Mouse (Mus musculus) cortical plate, adult 2 months (tissue): ENCODE data around the gene Selenow. TPM values are rescaled to one million over a fixed set of nuclear protein-coding genes. Genes with fewer than 3 reads are reported as not detected.

Source experiments
- H3K27ac ChIP-seq: fragments of 200-500 bp; 2 replicates; pipeline ENCODE4 v1.5.1; 2012; ENCODE audit warnings: low read length, control low read depth, inconsistent platforms; ENCODE audit not compliant: insufficient read depth
- H3K4me1 ChIP-seq: fragments of 200-500 bp; 2 replicates; pipeline ENCODE4 v1.6.1; 2011; ENCODE audit warnings: low read length; ENCODE audit not compliant: control insufficient read depth, insufficient read depth
- H3K4me3 ChIP-seq: fragments of 200-500 bp; 2 replicates; pipeline ENCODE4 v1.5.1; 2011; ENCODE audit warnings: mild to moderate bottlenecking, low read length, control low read depth; ENCODE audit not compliant: insufficient read depth
- CTCF ChIP-seq: fragments of 200-500 bp; IDR thresholded peaks from 2 replicates; pipeline ENCODE4 v1.5.1; 2011; ENCODE audit warnings: mild to moderate bottlenecking, control low read depth, low read length; ENCODE audit not compliant: insufficient read depth; ENCODE audit errors: extremely low read depth
- POLR2A ChIP-seq: fragments of 200-500 bp; IDR thresholded peaks from 2 replicates; pipeline ENCODE4 v1.6.1; 2011; ENCODE audit warnings: mild to moderate bottlenecking, low read length, control low read depth; ENCODE audit not compliant: insufficient read depth; ENCODE audit errors: extremely low read depth
- polyA plus RNA-seq: library from polyadenylated mRNA; depleted of rRNA; stranded (reverse); fragments of >200 nt; gene quantifications from 2 replicates; pipeline ENCODE4 v1.2.3, GENCODE M21; 2012

Selenow gene
- polyA plus RNA-seq, 1 experiment: 2,021 TPM

DNA sequence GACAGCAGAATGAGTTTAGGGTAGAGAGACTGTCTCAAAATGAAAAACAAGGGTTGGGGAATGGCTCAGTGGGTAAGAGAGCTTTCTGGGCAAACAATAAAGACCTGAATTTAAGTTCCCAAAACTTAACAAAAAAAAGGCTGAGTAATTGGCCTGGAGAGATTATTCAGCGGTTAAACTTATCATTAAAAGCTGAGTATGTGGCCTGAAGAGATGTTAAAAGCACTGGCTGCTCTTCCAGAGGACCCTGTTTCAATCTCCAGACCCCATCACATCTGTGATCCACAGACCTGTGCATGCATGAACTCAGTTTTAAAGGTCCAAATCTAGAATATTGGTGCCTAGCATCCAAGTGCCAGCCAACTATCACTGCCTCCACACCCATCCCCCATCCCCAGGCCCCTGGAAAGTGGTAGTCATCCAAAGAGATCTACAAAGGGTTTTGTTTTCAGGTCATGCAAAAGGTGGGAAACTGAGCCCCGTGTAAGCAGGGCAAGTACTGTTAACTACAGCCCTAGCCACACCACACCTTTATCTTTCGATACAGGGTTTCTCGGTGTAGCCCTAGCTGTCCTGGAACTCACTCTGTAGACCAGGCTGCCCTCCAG lies 25.6 kb upstream of the Selenow start:
- no peak overlapping the region; the same call in 1 of the 2 replicates for H3K4me3 ChIP-seq
- H3K27ac ChIP-seq: no peak overlapping the region
- TF ChIP-seq POLR2A: no peak
- no peak for TF ChIP-seq CTCF

DNA sequence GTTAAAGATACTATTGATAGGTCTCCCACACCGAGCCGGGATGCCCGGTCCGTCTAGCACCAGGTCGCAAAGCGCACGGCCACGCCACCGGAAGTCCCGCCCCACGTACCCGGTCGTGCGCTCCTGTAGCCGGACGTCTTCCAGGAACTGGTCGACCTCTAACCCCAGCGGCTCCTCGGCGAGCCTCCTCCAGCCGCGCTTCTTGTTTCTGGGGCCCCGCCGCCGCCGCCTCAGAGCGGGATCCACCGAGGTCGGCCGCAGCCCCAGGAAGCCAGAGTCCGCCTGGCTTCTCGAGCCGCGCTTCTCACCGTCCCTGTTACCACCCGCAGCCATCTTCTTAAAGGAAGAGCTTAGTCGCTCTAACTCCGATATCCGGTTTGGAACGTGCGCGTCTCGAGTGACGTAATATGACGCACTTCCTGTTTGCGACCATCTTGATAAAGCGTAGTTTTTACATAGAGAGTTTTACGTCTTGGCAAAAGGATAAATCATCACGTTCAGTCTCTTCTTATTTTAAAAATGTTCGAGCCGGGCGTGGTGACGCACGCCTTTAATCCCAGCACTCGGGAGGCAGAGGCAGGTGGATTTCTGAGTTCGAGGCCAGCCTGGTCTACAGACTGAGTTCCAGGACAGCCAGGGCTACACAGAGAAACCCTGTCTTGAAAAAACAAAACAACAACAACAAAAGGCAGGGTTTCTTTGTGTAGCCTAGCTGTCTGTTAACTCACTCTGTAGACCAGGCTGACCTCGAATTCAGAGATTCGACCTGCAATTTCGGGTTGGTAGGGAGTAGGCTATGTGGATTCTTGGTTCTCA lies 23.7 kb upstream of the Selenow start, which contains the start of gene Nop53:
TSS of gene Nop53 (minus strand) at position 354 of the 816 bp plus-strand sequence.
- TF ChIP-seq CTCF (no peak), POLR2A (peak; percentile 69)
- peak within 1 kb of the TSS; percentile 98 for H3K27ac ChIP-seq

More for the DNA sequence above, 25.6 kb upstream of the Selenow start:
- H3K4me1 ChIP-seq: peaks cover 4% of the 10 kb centered on the region; the same call in 1 of the 2 replicates

DNA sequence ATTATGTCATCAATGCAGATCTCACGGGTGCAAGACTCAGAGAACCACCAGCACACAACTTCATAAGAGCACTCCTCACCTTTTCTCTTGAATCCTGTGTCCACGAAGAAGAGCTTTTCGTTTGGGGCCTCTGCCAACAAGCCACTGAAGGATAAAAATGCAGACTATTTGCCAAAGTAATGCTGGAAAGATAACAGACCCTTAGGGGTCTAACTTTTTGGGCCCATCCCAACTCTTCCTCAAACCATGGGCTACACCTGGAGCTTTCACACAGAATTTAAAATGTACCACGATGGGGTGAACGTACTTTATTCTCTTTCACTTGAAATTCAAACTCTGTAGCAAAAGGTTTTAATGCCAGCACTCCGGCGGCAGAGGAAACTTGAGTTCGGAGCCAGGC lies 23.0 kb upstream of the Selenow start:
- Histone ChIP-seq H3K27ac (no peak overlapping the region), H3K4me3 (peak overlapping the region; percentile 49), H3K4me1 (peaks cover 4% of the 10 kb centered on the region; the same call in 1 of the 2 replicates)
- no peak for TF ChIP-seq CTCF
- TF ChIP-seq POLR2A: no peak

More for the DNA sequence above, 23.7 kb upstream of the Selenow start, which contains the start of gene Nop53:
- Histone ChIP-seq H3K4me1 (peaks cover 4% of the 10 kb centered on the region; the same call in 1 of the 2 replicates), H3K4me3 (peak within 1 kb of the TSS; percentile 49)

DNA sequence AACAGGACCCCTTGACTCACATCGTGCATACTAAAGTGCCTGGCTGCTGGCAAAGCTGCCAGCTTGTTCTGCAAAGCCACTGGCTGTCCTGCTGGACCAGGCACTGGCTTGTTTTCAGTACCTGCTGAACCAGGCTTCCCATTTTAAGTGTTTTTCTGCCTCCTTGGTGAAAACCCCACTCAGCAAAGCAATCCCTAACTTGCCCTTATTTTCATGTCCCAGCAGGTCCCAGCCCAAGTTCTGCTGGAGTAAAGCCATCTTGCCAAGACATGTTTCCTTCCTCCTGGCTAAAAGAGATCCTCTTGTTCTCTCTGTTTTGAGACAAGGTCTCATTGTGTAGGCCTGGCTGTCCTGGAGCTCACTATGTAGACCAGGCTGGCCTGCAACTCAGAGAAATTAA lies 22.1 kb upstream of the Selenow start:
- Histone ChIP-seq H3K4me1 (peaks cover 4% of the 10 kb centered on the region; the same call in 1 of the 2 replicates), H3K27ac (no peak overlapping the region), H3K4me3 (no peak overlapping the region; the same call in 1 of the 2 replicates)
- TF ChIP-seq POLR2A (no peak), CTCF (no peak)

DNA sequence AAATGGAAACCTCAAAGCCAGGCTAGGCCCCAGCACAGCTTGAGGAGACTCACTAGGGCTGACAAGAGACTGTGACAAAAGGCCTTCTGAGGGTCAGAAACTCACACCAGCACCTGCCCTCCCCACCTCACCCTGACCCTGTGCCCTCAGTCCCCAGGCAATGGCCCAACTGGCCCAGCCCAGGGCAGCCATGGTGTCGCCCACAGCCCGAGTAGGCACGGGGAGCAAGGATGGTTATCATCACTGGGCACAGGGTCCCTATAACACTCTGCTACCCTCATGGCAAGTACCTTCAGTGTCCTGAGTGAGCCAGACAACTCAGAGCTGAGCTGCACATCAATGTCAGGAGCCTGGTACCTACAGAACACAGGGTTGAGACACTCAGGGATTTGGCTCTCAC lies 16.4 kb upstream of the Selenow start:
- TF ChIP-seq CTCF (no peak), POLR2A (no peak)

DNA sequence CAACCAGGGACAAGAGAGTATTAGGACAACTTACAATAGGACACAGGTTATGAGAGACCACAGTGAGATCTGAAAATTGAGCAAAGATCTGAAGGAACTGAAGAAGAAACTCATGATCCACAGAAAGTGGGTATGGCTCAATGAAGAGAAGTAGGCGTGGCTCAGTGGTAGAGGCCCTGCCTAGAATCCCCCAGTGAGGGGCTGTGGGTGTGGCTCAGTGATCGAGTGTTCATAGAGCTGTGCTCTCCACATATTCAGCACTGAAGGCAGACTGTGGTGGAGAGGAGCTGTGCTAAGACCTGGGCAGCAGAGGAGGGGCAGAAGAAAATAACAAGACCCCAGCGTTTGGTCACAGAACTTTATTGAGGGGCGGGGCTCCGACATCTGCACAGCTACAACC lies 15.3 kb upstream of the Selenow start:
- no peak overlapping the region for H3K4me3 ChIP-seq
- H3K4me1 ChIP-seq: no peaks in the 10 kb centered on the region
- H3K27ac ChIP-seq: no peak overlapping the region
- TF ChIP-seq CTCF (no peak), POLR2A (no peak)

More for the DNA sequence above, 16.4 kb upstream of the Selenow start:
- H3K4me3 ChIP-seq: no peak overlapping the region
- no peak overlapping the region for H3K27ac ChIP-seq
- no peaks in the 10 kb centered on the region for H3K4me1 ChIP-seq

DNA sequence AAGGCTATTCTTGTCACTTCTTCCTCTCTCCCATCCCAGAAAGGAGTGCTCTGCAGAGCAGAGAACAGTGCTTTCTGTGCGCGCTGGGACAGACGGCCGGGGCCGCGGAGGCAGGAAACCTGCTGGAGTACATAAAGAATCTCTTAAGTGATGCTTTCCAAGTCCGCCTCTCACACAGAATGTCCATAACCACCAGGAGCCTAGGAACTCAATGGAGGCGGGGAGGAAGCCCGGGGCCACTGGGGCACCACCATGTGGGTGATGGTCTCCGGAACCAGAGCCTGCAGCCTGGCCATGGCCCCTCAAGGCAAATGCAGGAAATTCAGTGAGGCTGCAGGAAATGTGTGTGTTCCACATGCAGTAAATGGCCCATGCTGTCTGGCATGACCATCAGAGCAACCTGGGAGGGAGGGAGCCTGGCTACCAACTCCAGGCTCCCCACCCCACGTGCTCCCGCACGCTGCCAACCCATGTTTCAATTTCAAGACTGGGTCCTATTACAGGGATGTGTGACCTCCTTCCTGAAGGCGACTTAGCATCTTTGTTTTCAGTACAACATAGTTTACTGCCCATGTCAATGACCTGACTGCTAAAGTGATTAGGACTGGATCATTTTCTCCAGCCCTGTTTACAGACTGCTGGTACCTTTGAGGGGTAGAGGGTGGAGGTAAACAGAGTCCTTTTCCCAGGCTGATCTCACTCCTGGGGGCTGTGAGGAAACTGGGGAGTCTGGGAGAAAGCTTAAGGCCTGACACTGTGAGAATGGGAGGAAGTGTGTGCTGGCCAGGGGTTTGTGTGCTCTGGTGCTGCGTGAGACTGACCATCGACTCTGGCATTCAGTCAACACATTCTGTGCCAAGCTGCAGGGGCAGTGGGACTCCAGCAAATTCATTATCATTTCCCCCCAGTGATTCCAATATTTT lies 11.5 kb upstream of the Selenow start:
- Histone ChIP-seq H3K27ac (peak overlapping the region; percentile 10; the same call in 1 of the 2 replicates), H3K4me3 (no peak overlapping the region), H3K4me1 (no peaks in the 10 kb centered on the region)
- TF ChIP-seq CTCF (no peak), POLR2A (no peak)

- TF ChIP-seq CTCF (no peak), POLR2A (no peak)
- no peak overlapping the region for H3K4me3 ChIP-seq
- H3K4me1 ChIP-seq: no peaks in the 10 kb centered on the region
- no peak overlapping the region for H3K27ac ChIP-seq
Observed at GRCm38 (mm10) chr7:15931635-15932034, 9.4 kb upstream of the Selenow start.

DNA sequence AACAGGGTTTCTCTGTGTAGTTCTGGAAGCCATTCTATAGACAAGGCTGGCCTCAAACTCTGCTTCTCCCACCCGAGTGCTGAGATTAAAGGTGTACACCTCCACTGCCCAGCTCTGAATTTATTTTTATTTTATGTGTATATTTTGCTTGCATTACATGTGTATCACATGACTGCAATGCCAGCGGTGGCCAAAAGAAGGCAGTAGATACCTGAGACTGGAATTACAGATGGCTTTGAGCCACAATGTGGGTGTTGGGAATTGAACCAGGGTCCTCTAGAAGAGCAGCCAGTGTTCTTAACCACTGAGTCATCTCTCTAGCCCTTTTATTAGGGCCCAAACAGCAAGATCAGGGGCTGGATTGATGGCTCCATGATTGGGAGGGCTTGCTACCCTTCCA lies 8.3 kb upstream of the Selenow start:
- Histone ChIP-seq H3K4me3 (no peak overlapping the region), H3K4me1 (no peaks in the 10 kb centered on the region), H3K27ac (no peak overlapping the region)
- no peak for TF ChIP-seq CTCF
